Mouse (Mus musculus) naive thymus-derived CD4-positive, alpha-beta T cell, adult 5 months (primary cell): ENCODE results near the gene Ttc39d. TPM values are rescaled to one million over a fixed set of nuclear protein-coding genes. Genes with fewer than 3 reads are reported as not detected.

Experiments used
- polyA plus RNA-seq: library from polyadenylated mRNA; unstranded; fragments of 100-300 nt; shearing (Covaris generic); gene quantifications from one replicate; pipeline ENCODE4 v1.2.1, GENCODE M21; 2017

The Ttc39d gene
- polyA plus RNA-seq = not detected

DNA sequence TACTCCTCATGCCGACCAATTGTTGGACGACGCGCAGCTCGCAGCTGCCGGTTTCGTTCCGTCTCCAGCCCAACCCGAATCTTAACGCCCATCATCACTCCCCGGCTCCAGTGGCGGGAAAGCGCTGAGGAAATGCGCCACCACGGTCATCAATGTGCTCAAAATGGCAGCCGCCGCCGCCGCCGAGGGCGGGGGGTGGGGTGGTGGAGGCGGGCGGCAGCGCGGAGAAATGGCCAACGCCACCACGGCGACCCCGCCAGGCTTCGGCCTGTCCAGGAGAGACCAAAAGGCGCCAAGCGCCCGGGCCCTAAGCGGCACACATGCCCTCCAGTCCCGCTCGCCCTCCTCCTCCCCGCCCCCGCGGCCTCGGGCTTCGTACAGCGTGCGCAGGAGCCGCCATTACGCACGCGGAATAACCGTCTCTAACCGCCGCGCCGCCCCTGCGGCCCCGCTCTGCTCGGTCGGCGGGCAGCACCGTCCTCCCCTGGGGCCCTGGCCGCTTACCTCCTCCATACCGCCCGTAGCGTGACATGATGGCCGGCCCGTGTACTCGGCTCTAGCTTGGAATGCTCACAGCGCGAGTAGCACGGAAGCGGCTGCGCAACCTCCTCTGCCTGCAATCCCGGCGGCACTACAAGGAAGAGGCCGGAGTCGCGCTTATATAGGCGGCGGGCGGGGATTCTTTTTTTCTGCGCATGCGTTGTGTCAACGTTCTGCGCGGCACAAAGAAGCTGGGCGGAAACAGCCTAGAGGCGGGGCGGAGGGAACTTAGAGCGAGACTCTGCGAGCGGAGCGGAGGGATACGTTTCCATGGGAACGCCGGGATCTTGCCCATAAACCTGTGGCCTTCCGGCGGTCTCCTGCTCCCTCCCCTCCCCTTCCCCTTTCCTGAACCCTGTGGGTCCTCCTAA lies at the start of gene Ttc39d, which contains the start of gene Srsf7:
TSS of gene Ttc39d (plus strand) at position 790 of the 911 bp plus-strand sequence.
TSS of gene Srsf7 (minus strand) at position 637 of the 911 bp plus-strand sequence.

DNA sequence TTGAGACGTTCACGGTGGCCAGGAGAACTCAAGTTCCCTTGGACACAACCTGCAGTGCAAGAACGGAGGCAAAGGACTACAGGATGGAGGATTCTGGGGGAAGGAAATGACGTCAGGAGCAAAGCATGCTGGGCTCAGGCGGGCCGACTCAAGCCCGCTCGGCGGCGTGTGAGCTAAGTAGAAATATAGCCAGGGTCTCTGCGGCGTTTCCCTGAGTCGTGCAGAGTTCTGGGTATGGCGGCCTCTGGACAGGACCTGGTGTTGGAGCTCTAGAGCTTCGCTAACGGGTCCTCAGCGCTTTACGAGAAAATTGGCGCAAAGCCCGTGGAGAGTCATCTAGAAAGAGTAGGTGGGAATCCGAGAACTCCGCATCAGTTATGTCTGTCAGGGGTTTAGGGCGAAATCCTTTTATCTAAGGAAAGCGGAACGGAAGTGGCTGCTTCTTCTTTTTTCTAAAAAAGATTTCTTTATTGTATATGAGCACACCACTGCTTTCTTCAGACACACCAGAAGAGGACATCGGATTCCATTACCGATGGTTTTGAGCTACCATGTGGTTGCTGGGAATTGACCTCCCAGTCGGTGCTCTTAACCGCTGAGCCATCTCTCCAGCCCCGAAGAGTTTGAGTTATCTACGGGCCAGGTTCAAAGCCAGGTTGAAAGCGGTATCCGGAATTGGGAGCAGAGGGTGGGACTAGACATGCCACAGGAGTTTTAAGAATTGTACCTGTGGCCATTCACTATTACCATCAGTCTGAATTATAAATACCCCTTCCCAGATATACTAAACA lies 17.3 kb downstream of the Ttc39d start, which contains the start of gene Gemin6:
TSS of gene Gemin6 (plus strand) at position 116 of the 791 bp plus-strand sequence.

Other genes starting within 250 kb of the Ttc39d start
- gene Hnrnpll, start 145.1 kb upstream of the Ttc39d start, polyA plus RNA-seq = 26.3 TPM
- gene Galm, start 80.0 kb upstream of the Ttc39d start, polyA plus RNA-seq = 7.2 TPM
- gene Srsf7, start 153 bp upstream of the Ttc39d start, polyA plus RNA-seq = 657 TPM
- 10.7 TPM for gene Gemin6, start 17.0 kb downstream of the Ttc39d start, polyA plus RNA-seq
- 0.75 TPM for gene Morn2, start 82.7 kb downstream of the Ttc39d start, polyA plus RNA-seq
- 18.3 TPM for gene Dhx57, start 83.0 kb downstream of the Ttc39d start, polyA plus RNA-seq
- 1.6 TPM for gene Arhgef33, start 99.9 kb downstream of the Ttc39d start, polyA plus RNA-seq
- not detected for gene Gm10190, start 166.1 kb downstream of the Ttc39d start, polyA plus RNA-seq